Mouse (Mus musculus) limb, embryonic 10.5 days (tissue): ENCODE results near the gene Actn3. TPM values are rescaled to one million over a fixed set of nuclear protein-coding genes. Genes with fewer than 3 reads are reported as not detected.
"Not testable (repeated sequence)": the region's sequence is repeated elsewhere in the genome, so short reads cannot be mapped to it uniquely, and the experiment has no call there.

Experiments used
- DNase-seq: peaks from one replicate; pipeline ENCODE4 v3.0.0-alpha.2; 2017; ENCODE audit warnings: low spot score
- H3K27ac ChIP-seq: fragments of 300-500 bp; sonication (generic); 2 replicates; pipeline ENCODE4 v1.5.1; 2016; ENCODE audit warnings: mild to moderate bottlenecking
- H3K27me3 ChIP-seq: fragments of 300-500 bp; sonication (generic); 2 replicates; pipeline ENCODE4 v1.6.1; 2016; ENCODE audit warnings: low read depth, mild to moderate bottlenecking; ENCODE audit not compliant: poor library complexity, severe bottlenecking
- H3K36me3 ChIP-seq: fragments of 300-500 bp; sonication (generic); 2 replicates; pipeline ENCODE4 v1.6.1; 2016; ENCODE audit warnings: mild to moderate bottlenecking, moderate library complexity
- H3K4me1 ChIP-seq: fragments of 300-500 bp; sonication (generic); 2 replicates; pipeline ENCODE4 v1.6.1; 2016
- H3K4me3 ChIP-seq: fragments of 300-500 bp; sonication (generic); 2 replicates; pipeline ENCODE4 v1.5.1; 2016; ENCODE audit warnings: mild to moderate bottlenecking, moderate library complexity
- H3K9me3 ChIP-seq: fragments of 300-500 bp; sonication (generic); replicated peaks from 2 replicates; pipeline ENCODE4 v1.6.1; 2016; ENCODE audit warnings: mild to moderate bottlenecking
- WGBS: fragments of 180-500 bp; shearing (Covaris S2); methylation state at CpG from one replicate; pipeline ENCODE4 v1.1.7; 2016; 5-methylcytosine and 5-hydroxymethylcytosine counted together
- polyA plus RNA-seq: library from polyadenylated mRNA; unstranded; fragments of >200 nt; fragmentation: Nextera tagmentation; extraction: Ambion mirVana; gene quantifications from 2 replicates; pipeline ENCODE4 v1.2.1, GENCODE M21; 2016

The Actn3 gene
- polyA plus RNA-seq, 1 experiment from 2014 or later: 2.7 TPM

- no peaks in the 10 kb centered on the region for H3K9me3 ChIP-seq
- H3K27me3 ChIP-seq: no peaks in the 10 kb centered on the region
- DNase-seq: no peak
- H3K4me3 ChIP-seq: no peak overlapping the region
- 51% methylated on average over 16 of the region's 16 CpGs for WGBS
- H3K27ac ChIP-seq: no peak overlapping the region; the same call in 1 of the 2 replicates
- H3K36me3 ChIP-seq: peaks cover 57% of the 10 kb centered on the region
- peaks cover 9% of the 10 kb centered on the region; the same call in 1 of the 2 replicates for H3K4me1 ChIP-seq
Observed at GRCm38 (mm10) chr19:4828444-4829114, 49.1 kb downstream of the Actn3 start.

DNA sequence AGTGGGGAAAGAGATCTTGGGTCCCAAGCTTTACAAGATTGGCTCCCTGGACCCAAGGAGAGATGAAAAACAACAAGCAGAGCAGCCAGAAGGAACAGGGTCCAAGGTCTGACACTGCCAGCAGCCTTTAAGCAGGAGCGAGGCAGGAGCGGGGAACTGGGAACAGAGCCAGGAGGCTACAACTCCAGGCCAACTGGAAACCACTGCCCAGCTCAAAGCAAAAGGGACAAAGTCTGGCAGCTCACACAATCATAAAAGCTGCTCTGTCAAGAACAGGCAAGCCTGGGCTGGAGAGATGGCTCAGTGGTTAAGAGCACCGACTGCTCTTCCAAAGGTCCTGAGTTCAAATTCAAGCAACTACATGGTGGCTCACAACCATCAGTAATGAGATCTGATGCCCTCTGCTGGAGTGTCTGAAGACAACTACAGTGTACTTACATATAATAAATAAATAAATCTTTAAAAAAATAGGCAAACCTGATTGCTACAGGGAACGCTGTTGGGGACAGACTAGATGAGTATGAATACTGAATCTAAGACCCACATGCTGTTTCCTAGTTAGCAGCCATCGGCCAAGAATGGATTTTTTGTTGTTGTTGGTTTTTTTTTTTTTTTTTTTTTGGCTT is 56.9 kb downstream of the Actn3 start:
- Histone ChIP-seq H3K4me3 (no peak overlapping the region), H3K36me3 (peaks cover 18% of the 10 kb centered on the region), H3K27ac (no peak overlapping the region), H3K27me3 (no peaks in the 10 kb centered on the region), H3K9me3 (no peaks in the 10 kb centered on the region), H3K4me1 (no peaks in the 10 kb centered on the region)
- 87% methylated on average over 5 of the region's 5 CpGs for WGBS
- no peak for DNase-seq

DNA sequence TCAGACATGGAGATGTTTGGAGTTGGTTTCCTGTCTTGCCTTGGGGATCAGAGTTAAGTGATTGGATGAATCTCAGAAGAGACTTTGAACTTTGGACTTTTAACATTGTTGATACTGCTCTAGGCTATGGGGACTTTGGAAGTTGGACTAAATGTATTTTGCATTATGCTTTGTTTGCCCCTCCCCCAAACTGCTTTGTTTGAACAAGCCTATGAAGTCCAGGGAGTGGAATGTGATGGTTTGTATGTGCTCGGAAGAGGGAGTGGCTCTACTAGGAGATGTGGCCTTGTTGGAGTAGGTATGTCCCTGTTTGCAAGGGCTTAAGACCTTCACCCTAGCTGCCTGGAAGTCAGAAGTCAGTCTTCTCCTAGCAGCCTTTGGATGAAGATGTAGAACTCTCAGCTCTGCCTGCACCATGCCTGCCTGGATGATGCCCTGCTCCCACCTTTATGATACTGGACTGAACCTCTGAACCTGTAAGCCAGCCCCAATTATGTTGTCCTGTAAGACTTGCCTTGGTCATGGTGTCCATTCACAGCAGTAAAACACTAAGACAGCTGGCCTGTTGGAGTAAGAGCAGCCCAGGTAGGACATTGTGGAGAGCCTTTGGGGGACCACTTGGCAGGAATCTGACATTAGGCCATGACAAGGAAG is 60.4 kb downstream of the Actn3 start:
- Histone ChIP-seq H3K27ac (no peak overlapping the region), H3K9me3 (no peaks in the 10 kb centered on the region; the same call in 1 of the 2 replicates), H3K4me3 (no peak overlapping the region), H3K27me3 (no peaks in the 10 kb centered on the region), H3K4me1 (no peaks in the 10 kb centered on the region), H3K36me3 (no peaks in the 10 kb centered on the region)
- DNase-seq: no peak
- WGBS: 74% methylated on average over 1 of the region's 1 CpGs

GRCm38 (mm10) chr19:4813015-4813414 is 64.7 kb downstream of the Actn3 start:
- Histone ChIP-seq H3K27me3 (no peaks in the 10 kb centered on the region), H3K9me3 (no peaks in the 10 kb centered on the region; the same call in 1 of the 2 replicates), H3K4me1 (peaks cover 17% of the 10 kb centered on the region), H3K36me3 (no peaks in the 10 kb centered on the region), H3K4me3 (no peak overlapping the region), H3K27ac (no peak overlapping the region)
- 80% methylated on average over 6 of the region's 6 CpGs for WGBS
- no peak for DNase-seq

DNA sequence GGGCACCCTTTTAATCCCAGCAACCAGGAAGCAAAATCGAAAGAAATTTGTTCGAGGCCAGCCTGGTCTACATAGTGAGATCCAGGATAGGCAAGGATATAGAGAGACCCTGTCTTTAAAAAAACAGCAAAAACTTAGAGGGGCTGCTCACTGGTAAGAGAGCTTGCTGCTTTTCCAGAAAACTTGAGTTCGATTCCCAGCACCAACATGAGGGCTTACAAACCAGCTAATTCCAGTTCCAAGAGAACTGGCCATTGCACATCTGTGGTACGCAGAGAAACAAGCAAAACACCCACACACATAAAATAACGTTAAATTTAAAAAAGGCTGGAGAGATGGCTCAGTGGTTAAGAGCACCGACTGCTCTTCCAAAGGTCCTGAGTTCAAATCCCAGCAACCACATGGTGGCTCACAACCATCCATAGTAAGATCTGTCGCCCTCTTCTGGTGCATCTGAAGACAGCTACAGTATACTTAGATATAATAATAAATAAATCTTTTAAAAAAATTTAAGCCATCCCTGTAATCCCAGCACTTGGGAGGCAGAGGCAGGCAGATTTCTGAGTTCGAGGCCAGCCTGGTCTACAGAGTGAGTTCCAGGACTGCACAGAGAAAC is 65.3 kb downstream of the Actn3 start:
- not testable (repeated sequence) for H3K27me3 ChIP-seq, H3K9me3 ChIP-seq, DNase-seq, H3K36me3 ChIP-seq
- Histone ChIP-seq H3K27ac (peak overlapping the region; percentile 92), H3K4me1 (peaks cover 20% of the 10 kb centered on the region), H3K4me3 (peak overlapping the region; percentile 91)
- WGBS: 77% methylated on average over 8 of the region's 8 CpGs

DNA sequence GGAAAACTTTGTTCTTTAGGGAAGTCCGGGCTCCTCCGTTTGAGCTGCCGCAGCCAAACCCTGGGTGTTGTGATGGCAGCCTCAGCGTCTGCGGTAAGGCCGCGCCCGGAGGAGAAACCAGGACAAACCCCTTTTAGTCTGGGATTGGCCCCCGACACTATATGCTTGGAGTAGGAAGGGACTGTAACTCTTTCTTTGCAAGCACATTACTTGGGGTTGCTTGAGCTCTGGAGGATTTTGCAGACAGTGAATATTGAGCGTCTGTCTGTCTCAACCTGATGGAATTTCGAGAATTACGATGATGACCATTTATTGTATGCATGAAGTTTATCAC is 65.8 kb downstream of the Actn3 start:
- peaks cover 3% of the 10 kb centered on the region for H3K36me3 ChIP-seq
- no peaks in the 10 kb centered on the region; the same call in 1 of the 2 replicates for H3K9me3 ChIP-seq
- H3K27ac ChIP-seq: peak overlapping the region; percentile 92
- DNase-seq: no peak
- no peaks in the 10 kb centered on the region for H3K27me3 ChIP-seq
- 6% methylated on average over 12 of the region's 12 CpGs for WGBS
- H3K4me1 ChIP-seq: peaks cover 20% of the 10 kb centered on the region
- peak overlapping the region; percentile 91 for H3K4me3 ChIP-seq

Other genes with a start within 250 kb of the Actn3 start
- 1.5 and 4.5 TPM in 2 replicates for gene Gm960, start 179.2 kb downstream of the Actn3 start, polyA plus RNA-seq
- gene Sptbn2, start 166.7 kb downstream of the Actn3 start, polyA plus RNA-seq: 3.4 and 4.2 TPM in 2 replicates
- 87.3 and 113 TPM in 2 replicates for gene Rbm4b, start 121.4 kb downstream of the Actn3 start, polyA plus RNA-seq
- 91.5 and 108 TPM in 2 replicates for gene Rbm4, start 84.0 kb downstream of the Actn3 start, polyA plus RNA-seq
- gene Gm21992, start 66.3 kb downstream of the Actn3 start, polyA plus RNA-seq: 32.7 and 33.8 TPM in 2 replicates
- gene Rbm14, start 66.3 kb downstream of the Actn3 start, polyA plus RNA-seq: 134 TPM in 2 replicates
- gene Ccs, start 38.6 kb downstream of the Actn3 start, polyA plus RNA-seq: 48.9 and 55.3 TPM in 2 replicates
- not detected in 2 replicates for gene Ccdc87, start 38.5 kb downstream of the Actn3 start, polyA plus RNA-seq
- gene Ctsf, start 22.8 kb downstream of the Actn3 start, polyA plus RNA-seq: 13.3 and 18.5 TPM in 2 replicates
- gene Zdhhc24, start 759 bp upstream of the Actn3 start, polyA plus RNA-seq: 7.0 and 8.5 TPM in 2 replicates
- gene Bbs1, start 28.7 kb upstream of the Actn3 start, polyA plus RNA-seq: 5.1 and 9.0 TPM in 2 replicates
- 196 and 198 TPM in 2 replicates for gene Dpp3, start 50.4 kb upstream of the Actn3 start, polyA plus RNA-seq
- gene Peli3, start 65.2 kb upstream of the Actn3 start, polyA plus RNA-seq: 1.4 and 2.1 TPM in 2 replicates
- 161 and 187 TPM in 2 replicates for gene Mrpl11, start 84.2 kb upstream of the Actn3 start, polyA plus RNA-seq
- gene Npas4, start 112.4 kb upstream of the Actn3 start, polyA plus RNA-seq: not detected in 2 replicates
- 7.3 and 8.6 TPM in 2 replicates for gene Slc29a2, start 146.0 kb upstream of the Actn3 start, polyA plus RNA-seq
- 35.5 and 35.6 TPM in 2 replicates for gene B4gat1, start 160.9 kb upstream of the Actn3 start, polyA plus RNA-seq
- 1.8 and 3.1 TPM in 2 replicates for gene AC124502.3, start 161.0 kb upstream of the Actn3 start, polyA plus RNA-seq
- gene Brms1, start 163.4 kb upstream of the Actn3 start, polyA plus RNA-seq: 74.6 and 84.6 TPM in 2 replicates
- 3.1 and 3.5 TPM in 2 replicates for gene Rin1, start 172.6 kb upstream of the Actn3 start, polyA plus RNA-seq
- 37.1 and 42.5 TPM in 2 replicates for gene Cd248, start 190.2 kb upstream of the Actn3 start, polyA plus RNA-seq
- 2.4 and 2.5 TPM in 2 replicates for gene Tmem151a, start 207.6 kb upstream of the Actn3 start, polyA plus RNA-seq
- gene Yif1a, start 210.6 kb upstream of the Actn3 start, polyA plus RNA-seq: 65.4 and 78.0 TPM in 2 replicates
- 20.2 and 28.1 TPM in 2 replicates for gene Cnih2, start 220.6 kb upstream of the Actn3 start, polyA plus RNA-seq
- 276 and 296 TPM in 2 replicates for gene Rab1b, start 229.2 kb upstream of the Actn3 start, polyA plus RNA-seq
- 28.2 and 30.6 TPM in 2 replicates for gene Klc2, start 240.7 kb upstream of the Actn3 start, polyA plus RNA-seq